Mouse (Mus musculus) urinary bladder, postnatal 14 days (tissue): ENCODE data around the gene Atg16l2.
A peak's percentile ranks its signal among the peaks of the same experiment; 100 is the strongest.

Experiments used
- DNase-seq: peaks from one replicate; pipeline ENCODE4 v3.0.0; 2021; ENCODE audit warnings: low spot score

Gene Atg16l2

DNA sequence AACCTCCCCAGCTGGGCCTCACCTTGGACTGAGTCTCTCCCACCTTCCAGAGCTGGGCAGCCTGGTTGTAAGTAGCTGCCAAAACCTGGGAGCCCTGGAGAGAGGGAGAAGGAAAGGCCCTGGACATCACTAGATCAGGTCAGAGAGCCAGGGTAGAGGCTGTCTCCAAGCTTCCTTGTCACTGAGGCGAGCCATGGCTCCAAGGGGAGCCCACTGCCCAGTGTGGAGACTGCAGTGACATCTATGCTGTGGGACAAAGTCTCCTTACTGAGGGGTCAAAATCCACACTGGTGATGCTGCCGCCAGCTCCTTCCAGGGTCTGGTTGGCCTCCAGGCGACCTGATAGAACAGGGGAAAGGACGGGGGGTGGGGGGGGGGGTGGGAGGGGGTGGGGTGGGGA lies 10.0 kb downstream of the Atg16l2 start:
- no peak for DNase-seq

GRCm38 (mm10) chr7:101291641-101292040 lies 10.4 kb downstream of the Atg16l2 start:
- no peak for DNase-seq

DNA sequence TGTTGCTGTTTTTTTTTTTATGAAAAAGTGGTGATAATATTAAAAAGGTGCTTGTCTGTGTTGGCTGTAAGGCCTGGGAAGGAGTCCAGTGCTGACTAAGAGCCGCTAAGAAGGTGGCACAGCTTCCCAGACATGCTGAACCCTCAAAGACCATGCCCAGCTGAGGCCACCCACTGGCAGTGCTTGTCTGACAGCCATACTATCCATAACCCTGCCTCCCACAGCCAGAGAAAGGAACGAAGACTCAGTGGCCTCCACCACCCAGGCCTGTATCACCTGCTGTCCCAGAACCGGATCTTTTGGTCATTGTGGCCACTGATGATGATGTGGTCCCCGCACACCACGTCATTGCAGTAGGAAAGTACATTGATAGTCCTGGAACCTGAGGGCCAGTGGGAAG lies 10.8 kb downstream of the Atg16l2 start:
- DNase-seq, result no peak

GRCm38 (mm10) chr7:101290401-101290800 lies 11.7 kb downstream of the Atg16l2 start:
- DNase-seq, result no peak

- peak; percentile 60 for DNase-seq
Observed at GRCm38 (mm10) chr7:101288436-101288835, 13.6 kb downstream of the Atg16l2 start.

- DNase-seq, result no peak
Observed at GRCm38 (mm10) chr7:101287820-101288219, 14.2 kb downstream of the Atg16l2 start.

GRCm38 (mm10) chr7:101286891-101287290 lies 15.2 kb downstream of the Atg16l2 start:
- DNase-seq, result no peak

GRCm38 (mm10) chr7:101284504-101284903 lies 17.5 kb downstream of the Atg16l2 start:
- no peak for DNase-seq

DNA sequence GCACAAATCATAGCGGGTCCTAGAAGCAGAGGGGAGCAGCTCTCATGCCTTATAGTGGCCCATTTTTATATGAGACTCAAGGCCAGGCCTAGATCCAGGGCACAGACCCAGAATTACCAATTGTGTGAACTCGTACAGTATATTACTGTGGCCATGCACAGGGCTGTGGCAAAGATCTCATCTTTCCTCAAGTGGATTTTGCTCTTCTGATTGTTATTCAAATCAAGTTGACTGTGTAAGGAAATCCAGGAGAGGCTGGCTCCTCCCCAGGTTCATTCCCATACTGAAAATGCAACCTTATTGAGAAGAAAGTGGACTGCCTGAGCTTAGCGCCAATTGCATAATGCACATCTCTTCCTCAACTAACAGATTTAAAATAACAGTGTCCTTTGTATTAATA lies 19.3 kb downstream of the Atg16l2 start:
- no peak for DNase-seq

DNA sequence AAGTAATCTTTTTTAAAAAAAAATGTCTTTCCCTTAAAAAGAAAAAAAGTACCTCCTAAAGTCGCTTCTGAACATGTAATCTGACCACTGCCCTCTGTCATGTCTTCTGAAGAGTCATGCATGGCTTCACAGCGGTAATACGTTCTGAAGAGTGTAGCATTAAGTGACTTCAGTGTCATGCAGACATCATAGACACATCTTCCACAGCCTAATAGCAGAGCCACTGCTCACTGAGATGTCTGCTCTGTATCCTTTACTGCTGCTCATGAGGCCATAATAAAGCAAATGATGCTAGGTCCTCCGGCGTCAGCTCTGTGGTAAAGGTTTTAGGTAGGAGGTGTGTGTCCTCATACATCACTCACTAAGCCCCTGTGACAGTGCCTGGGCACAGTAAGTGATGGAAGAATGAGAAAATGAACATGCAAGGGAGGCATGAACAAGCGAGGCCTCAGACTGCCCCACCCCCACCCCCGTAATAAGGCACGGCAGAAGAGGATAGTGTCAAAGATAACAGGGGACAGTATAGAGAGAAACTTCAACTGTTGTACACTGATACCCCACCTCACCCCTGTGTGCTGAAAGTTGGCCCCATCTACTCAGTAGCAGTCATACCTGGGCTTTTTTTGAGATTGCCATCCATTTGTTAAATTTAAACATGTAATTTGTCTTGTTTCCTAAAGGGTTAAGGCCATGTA lies 29.4 kb downstream of the Atg16l2 start:
- DNase-seq, result no peak

- no peak for DNase-seq
Observed at GRCm38 (mm10) chr7:101271602-101272001, 30.4 kb downstream of the Atg16l2 start.

GRCm38 (mm10) chr7:101267457-101268259 lies 34.4 kb downstream of the Atg16l2 start:
- no peak for DNase-seq

- no peak for DNase-seq
Observed at GRCm38 (mm10) chr7:101263511-101263910, 38.5 kb downstream of the Atg16l2 start.

- no peak for DNase-seq
Observed at GRCm38 (mm10) chr7:101261941-101262546, 40.0 kb downstream of the Atg16l2 start.

GRCm38 (mm10) chr7:101258482-101258881 lies 43.6 kb downstream of the Atg16l2 start:
- DNase-seq, result no peak

- no peak for DNase-seq
Observed at GRCm38 (mm10) chr7:101253071-101253470, 49.0 kb downstream of the Atg16l2 start.

DNA sequence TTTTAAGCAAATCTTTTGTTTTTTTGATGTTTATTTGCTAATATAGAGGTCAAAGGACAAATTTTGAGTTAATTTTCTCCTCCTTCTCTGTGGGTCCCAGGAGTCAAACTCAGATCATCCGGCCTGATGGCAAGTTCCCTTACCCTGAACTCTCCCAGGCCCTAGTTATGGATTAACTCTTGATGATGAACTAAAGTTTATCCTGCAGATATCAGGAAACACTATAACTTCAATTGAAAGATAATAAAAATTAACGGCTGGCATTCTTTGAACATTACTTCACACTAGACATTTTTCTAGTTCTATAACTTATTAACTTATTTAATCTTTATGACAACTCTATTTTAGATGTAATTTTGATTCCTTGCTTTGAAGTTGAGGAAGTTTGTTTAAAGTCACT lies 52.9 kb downstream of the Atg16l2 start:
- DNase-seq, result no peak

DNA sequence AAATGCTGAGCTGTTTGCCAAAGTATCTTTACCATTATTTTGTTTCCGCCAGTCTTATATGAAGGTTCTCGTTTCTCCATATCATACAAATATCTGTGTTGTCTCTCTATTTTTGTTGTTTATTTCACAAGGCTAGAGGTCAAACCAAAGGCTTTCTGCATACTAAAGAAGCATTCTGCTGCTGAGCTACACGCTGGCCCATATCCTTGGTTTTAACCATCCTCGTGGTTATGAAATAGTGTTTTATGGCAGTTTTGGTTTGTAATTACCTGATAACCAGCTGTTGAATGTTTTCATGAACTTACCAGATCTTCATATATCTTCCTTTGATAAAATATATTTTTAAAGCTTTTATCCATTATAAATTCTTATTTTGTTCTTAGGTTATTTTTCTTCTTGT lies 53.3 kb downstream of the Atg16l2 start:
- DNase-seq, result no peak

DNA sequence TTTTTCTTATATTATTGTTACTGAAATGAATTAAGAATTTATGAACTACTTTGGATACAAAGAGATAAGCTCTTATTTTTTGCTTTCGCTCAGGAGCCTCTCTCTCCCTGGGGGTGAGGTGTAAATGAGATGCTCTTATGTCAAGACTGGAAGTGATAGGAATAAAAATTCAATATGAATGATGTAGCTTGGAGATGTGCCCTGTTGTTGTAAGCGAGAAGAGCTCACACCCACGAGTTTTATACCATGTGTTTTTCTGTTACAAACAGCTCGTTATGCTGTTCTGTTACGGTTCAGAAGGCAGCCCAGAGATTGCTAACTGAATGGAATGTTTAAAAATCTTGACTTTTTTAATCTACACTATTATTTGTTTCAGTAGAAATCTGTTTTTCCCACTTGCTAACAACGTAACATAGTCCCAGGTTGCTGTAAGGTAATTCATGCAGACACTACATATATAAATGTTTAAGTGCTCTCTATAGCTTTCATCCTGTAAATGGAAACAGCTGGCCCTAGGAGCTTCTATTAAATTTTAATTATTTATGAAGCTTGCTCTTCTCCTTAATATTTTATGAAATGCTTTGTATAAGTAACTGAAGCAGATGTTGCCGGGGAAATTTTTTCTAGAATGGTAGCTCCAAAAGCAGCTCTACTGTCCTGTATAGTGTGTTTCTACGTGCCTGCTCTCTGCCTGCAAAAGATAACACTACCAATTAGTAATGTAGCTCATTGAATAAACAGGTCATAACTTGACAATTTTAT lies 65.2 kb downstream of the Atg16l2 start:
- DNase-seq, result no peak

DNA sequence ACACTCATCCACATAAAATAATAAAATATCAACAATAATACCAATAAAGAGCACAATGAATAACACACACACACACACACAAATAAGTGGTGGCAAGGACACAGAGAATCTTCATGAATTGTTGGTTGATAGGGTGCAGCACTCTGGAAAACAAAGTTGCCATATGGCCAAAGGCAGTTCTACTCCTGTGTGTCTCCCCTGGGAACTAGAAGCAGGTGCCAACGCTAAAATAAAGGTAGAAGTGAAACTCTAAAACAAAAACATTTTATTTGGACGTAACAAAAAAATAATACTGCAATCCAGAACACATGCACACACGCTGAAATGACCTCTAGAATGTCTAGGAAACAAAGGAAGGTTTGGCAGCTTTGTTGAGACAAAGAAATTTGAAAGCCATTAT lies 69.3 kb downstream of the Atg16l2 start:
- no peak for DNase-seq

DNA sequence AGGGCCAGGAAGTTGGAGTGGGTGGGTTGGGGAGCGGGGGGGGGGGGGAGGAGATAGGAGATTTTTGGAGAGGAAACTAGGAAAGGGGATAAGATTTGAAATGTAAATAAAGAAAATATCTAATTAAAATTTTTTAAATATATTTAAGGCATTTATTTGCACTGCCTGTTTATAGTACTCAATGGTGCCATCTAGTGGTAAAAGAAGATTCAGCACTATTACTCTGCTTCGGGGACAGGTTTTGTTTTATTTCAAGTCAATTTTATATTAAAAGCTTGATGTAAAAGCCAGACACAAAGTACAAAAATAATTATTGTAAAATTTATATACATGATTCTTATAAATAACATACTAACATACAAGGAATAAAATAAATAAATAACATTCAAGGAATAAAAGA lies 70.6 kb downstream of the Atg16l2 start:
- no peak for DNase-seq

GRCm38 (mm10) chr7:101229336-101229735 lies 72.7 kb downstream of the Atg16l2 start:
- DNase-seq, result no peak
